Mouse (Mus musculus) MEL (cell line): ENCODE results near the gene Rtca. TPM values are rescaled to one million over a fixed set of nuclear protein-coding genes. Genes with fewer than 3 reads are reported as not detected.

ENCODE experiments used
- DNase-seq: peaks from one replicate; pipeline ENCODE4 v3.0.0; 2011; ENCODE audit warnings: low read depth, low spot score
- H3K27ac ChIP-seq: 2 replicates; pipeline ENCODE4 v1.5.1; 2012; ENCODE audit warnings: low read depth, mild to moderate bottlenecking, control low read depth, low read length, moderate library complexity; ENCODE audit not compliant: control insufficient read depth
- H3K27me3 ChIP-seq, 2 experiments: fragments of 150-350 bp in 1 of 2; sonication (generic) in 1 of 2; 2 replicates each; pipeline ENCODE4 v1.6.1; 2012; ENCODE audit warnings: low read length in 2 of 2, mild to moderate bottlenecking in 2 of 2, improper control_type of control experiment in 1 of 2, moderate library complexity in 1 of 2; ENCODE audit not compliant: insufficient read depth in 2 of 2, control insufficient read depth in 1 of 2
- H3K36me3 ChIP-seq, 2 experiments: 2 replicates each; pipeline ENCODE4 v1.6.1; 2012 to 2014; ENCODE audit warnings: low read length in 2 of 2, improper control_type of control experiment in 1 of 2, inconsistent platforms in 1 of 2, mild to moderate bottlenecking in 1 of 2; ENCODE audit not compliant: insufficient read depth in 2 of 2, control insufficient read depth in 1 of 2
- H3K4me1 ChIP-seq, 2 experiments: fragments of 150-350 bp in 1 of 2; sonication (generic) in 1 of 2; 2 replicates each; pipeline ENCODE4 v1.6.1; 2012; ENCODE audit warnings: low read length in 2 of 2, improper control_type of control experiment in 1 of 2, mild to moderate bottlenecking in 1 of 2; ENCODE audit not compliant: insufficient read depth in 2 of 2, control insufficient read depth in 1 of 2
- H3K4me3 ChIP-seq, 2 experiments: fragments of 150-350 bp in 1 of 2; sonication (generic) in 1 of 2; 2 replicates each; pipeline ENCODE4 v1.5.1; 2012; ENCODE audit warnings: low read depth in 2 of 2, low read length in 2 of 2, mild to moderate bottlenecking in 2 of 2, moderate library complexity in 2 of 2, control low read depth in 1 of 2, improper control_type of control experiment in 1 of 2; ENCODE audit not compliant: control insufficient read depth in 1 of 2, insufficient read depth in 1 of 2
- H3K79me2 ChIP-seq: 2 replicates; pipeline ENCODE4 v1.6.1; 2012; ENCODE audit warnings: mild to moderate bottlenecking, low read length, moderate library complexity; ENCODE audit not compliant: control insufficient read depth, poor library complexity, insufficient read depth
- H3K9ac ChIP-seq: 2 replicates; pipeline ENCODE4 v1.6.1; 2012; ENCODE audit warnings: low read depth, mild to moderate bottlenecking, control low read depth, low read length, moderate library complexity; ENCODE audit not compliant: control insufficient read depth, poor library complexity, severe bottlenecking
- H3K9me3 ChIP-seq: fragments of 150-350 bp; sonication (generic); replicated peaks from 2 replicates; pipeline ENCODE4 v1.6.1; 2012; ENCODE audit warnings: mild to moderate bottlenecking, low read length, improper control_type of control experiment, moderate library complexity; ENCODE audit not compliant: insufficient read depth
- BHLHE40 ChIP-seq: IDR thresholded peaks from 2 replicates; pipeline ENCODE4 v1.6.1; 2012; ENCODE audit warnings: low read depth, mild to moderate bottlenecking, inconsistent platforms, low read length, improper control_type of control experiment, borderline replicate concordance
- CTCF ChIP-seq, 3 experiments: IDR thresholded peaks in 2 of 3; conservative IDR thresholded peaks in 1 of 3; 2 replicates each; pipeline ENCODE4 v1.5.1; 2011 to 2012; ENCODE audit warnings: low read length in 3 of 3, low read depth in 2 of 3, mild to moderate bottlenecking in 2 of 3, improper control_type of control experiment in 1 of 3, inconsistent platforms in 1 of 3, mixed read lengths in 1 of 3, moderate library complexity in 1 of 3; ENCODE audit not compliant: control insufficient read depth in 1 of 3, insufficient read depth in 1 of 3, poor library complexity in 1 of 3, severe bottlenecking in 1 of 3
- E2F4 ChIP-seq: IDR thresholded peaks from 2 replicates; pipeline ENCODE4 v1.6.1; 2011; ENCODE audit warnings: low read depth, low read length, improper control_type of control experiment, borderline replicate concordance
- EP300 ChIP-seq, 2 experiments: IDR thresholded peaks; 2 replicates each; pipeline ENCODE4 v1.6.1; 2011; ENCODE audit warnings: improper control_type of control experiment in 2 of 2, low read length in 2 of 2, low read depth in 1 of 2, mild to moderate bottlenecking in 1 of 2
- GATA1 ChIP-seq: IDR thresholded peaks from 2 replicates; pipeline ENCODE4 v1.6.1; 2011; ENCODE audit warnings: low read depth, low read length, improper control_type of control experiment
- JUND ChIP-seq: IDR thresholded peaks from 2 replicates; pipeline ENCODE4 v1.6.1; 2011; ENCODE audit warnings: low read depth, mild to moderate bottlenecking, improper control_type of control experiment, low read length
- KAT2A ChIP-seq: conservative IDR thresholded peaks from 2 replicates; pipeline ENCODE4 v1.6.1; 2012; ENCODE audit warnings: low read depth, low read length, improper control_type of control experiment, inconsistent platforms
- MAFK ChIP-seq: IDR thresholded peaks from 2 replicates; pipeline ENCODE4 v1.6.1; 2011; ENCODE audit warnings: low read depth, mild to moderate bottlenecking, low read length, improper control_type of control experiment, borderline replicate concordance
- MEF2A ChIP-seq: IDR thresholded peaks from 2 replicates; pipeline ENCODE4 v1.6.1; 2014; ENCODE audit warnings: low read depth, mild to moderate bottlenecking, inconsistent platforms, low read length, improper control_type of control experiment; ENCODE audit not compliant: poor library complexity, insufficient replicate concordance, severe bottlenecking; ENCODE audit errors: extremely low read depth
- MXI1 ChIP-seq: IDR thresholded peaks from 2 replicates; pipeline ENCODE4 v1.6.1; 2011; ENCODE audit warnings: mild to moderate bottlenecking, low read depth, low read length, improper control_type of control experiment
- NELFE ChIP-seq: IDR thresholded peaks from 2 replicates; pipeline ENCODE4 v1.6.1; 2011; ENCODE audit warnings: low read depth, low read length, improper control_type of control experiment
- POLR2AphosphoS2 ChIP-seq: IDR thresholded peaks from 2 replicates; pipeline ENCODE4 v1.6.1; 2011; ENCODE audit warnings: low read length, improper control_type of control experiment
- RAD21 ChIP-seq: IDR thresholded peaks from 2 replicates; pipeline ENCODE4 v1.6.1; 2011; ENCODE audit warnings: mild to moderate bottlenecking, low read depth, low read length, improper control_type of control experiment
- TBP ChIP-seq: IDR thresholded peaks from 2 replicates; pipeline ENCODE4 v1.8.0; 2011; ENCODE audit warnings: low read depth, low read length, improper control_type of control experiment
- TCF12 ChIP-seq: IDR thresholded peaks from 2 replicates; pipeline ENCODE4 v1.6.1; 2014; ENCODE audit warnings: low read depth, mild to moderate bottlenecking, inconsistent platforms, low read length, improper control_type of control experiment, moderate library complexity
- UBTF ChIP-seq: IDR thresholded peaks from 2 replicates; pipeline ENCODE4 v1.6.1; 2012; ENCODE audit warnings: low read depth, mild to moderate bottlenecking, inconsistent platforms, low read length, improper control_type of control experiment, moderate library complexity, borderline replicate concordance; ENCODE audit not compliant: insufficient read depth
- USF1 ChIP-seq: IDR thresholded peaks from 2 replicates; pipeline ENCODE4 v1.6.1; 2014; ENCODE audit warnings: low read depth, mild to moderate bottlenecking, inconsistent platforms, low read length, improper control_type of control experiment, moderate library complexity
- ZC3H11A ChIP-seq: IDR thresholded peaks from 2 replicates; pipeline ENCODE4 v1.6.1; 2012; ENCODE audit warnings: low read depth, mild to moderate bottlenecking, inconsistent platforms, low read length, improper control_type of control experiment
- ZMIZ1 ChIP-seq: IDR thresholded peaks from 2 replicates; pipeline ENCODE4 v1.6.1; 2012; ENCODE audit warnings: low read depth, mild to moderate bottlenecking, inconsistent platforms, low read length, improper control_type of control experiment, moderate library complexity
- ZNF384 ChIP-seq: IDR thresholded peaks from 2 replicates; pipeline ENCODE4 v1.6.1; 2012; ENCODE audit warnings: low read depth, mild to moderate bottlenecking, inconsistent platforms, low read length, improper control_type of control experiment
- polyA plus RNA-seq, 2 experiments: library from polyadenylated mRNA; stranded (reverse) in 1 of 2; unstranded in 1 of 2; fragments of >175 nt in 1 of 2; fragments of >200 nt in 1 of 2; gene quantifications; 2 replicates each; pipeline versions ENCODE4 v1.2.1 to v1.2.4; 2012; ENCODE audit warnings: low replicate concordance in 2 of 2, low read depth in 1 of 2; ENCODE audit not compliant: insufficient read length in 2 of 2, insufficient read depth in 1 of 2, missing spikeins in 1 of 2
- total RNA-seq: library from RNA; depleted of rRNA; stranded (reverse); fragments of 300-350 nt; gene quantifications from 2 replicates; pipeline ENCODE4 v1.2.3, GENCODE M21; 2012; rRNA removed

The Rtca gene
- total and polyA plus RNA-seq, 3 experiments: 68.3 to 307 (median 68.6) TPM

DNA sequence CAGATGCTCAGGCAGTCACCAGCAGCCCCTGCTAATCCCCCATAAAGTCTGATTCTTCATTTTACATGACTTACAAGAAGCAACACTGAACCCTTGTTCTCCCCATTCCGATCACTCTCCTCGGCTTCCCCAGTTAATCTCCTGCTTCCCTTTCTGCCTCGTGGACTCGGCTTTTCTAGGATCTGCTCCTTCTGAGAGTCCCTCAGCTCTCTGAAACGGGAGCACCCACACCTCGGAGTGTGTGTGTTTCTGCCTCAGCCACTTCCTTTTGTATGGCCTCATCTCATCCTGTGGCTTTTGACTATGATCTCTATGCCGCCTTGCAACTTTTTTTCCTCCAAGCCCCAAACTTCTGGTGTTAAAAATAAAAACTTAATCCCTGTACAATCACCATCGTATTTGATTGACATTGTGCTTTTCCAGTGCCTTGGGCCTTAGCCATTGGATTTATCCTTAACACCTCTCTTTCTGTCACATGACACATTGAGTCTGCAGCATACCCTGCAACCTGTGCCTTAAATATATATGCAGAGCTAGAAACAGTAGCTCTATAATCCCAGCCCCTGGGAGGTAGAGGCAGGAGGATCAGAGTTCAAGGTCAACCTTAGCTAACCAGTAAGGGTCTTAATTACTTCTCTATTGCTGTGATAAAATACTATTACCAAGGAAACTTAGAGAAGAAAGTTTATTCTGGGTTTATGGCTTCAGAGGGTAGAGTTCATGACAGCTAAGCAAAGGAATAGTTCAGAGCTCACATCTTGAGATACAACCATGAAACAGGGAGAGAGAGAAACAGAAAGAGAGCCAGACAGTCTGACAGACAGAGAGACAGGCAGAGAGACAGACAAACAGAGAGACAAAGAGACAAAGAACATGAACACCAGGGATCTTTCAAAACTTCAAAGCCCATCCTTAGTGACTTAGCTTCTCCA lies 67.7 kb downstream of the Rtca start:
- peaks cover 5 to 12% of the 10 kb centered on the region in 2 experiments for H3K4me1 ChIP-seq
- H3K79me2 ChIP-seq: no peaks in the 10 kb centered on the region
- no peaks in the 10 kb centered on the region for H3K9me3 ChIP-seq
- no peak overlapping the region for H3K9ac ChIP-seq
- H3K4me3 ChIP-seq: no peak overlapping the region
- peaks cover 0 to 4% of the 10 kb centered on the region in 2 experiments; a peak in 2 of 4 replicates for H3K36me3 ChIP-seq
- H3K27me3 ChIP-seq: no peaks in the 10 kb centered on the region; a peak in 2 of 4 replicates
- no peak for TF ChIP-seq TCF12
- no peak for TF ChIP-seq E2F4
- TF ChIP-seq UBTF: no peak
- TF ChIP-seq ZC3H11A: no peak
- no peak for TF ChIP-seq RAD21
- TF ChIP-seq BHLHE40: no peak
- no peak for TF ChIP-seq USF1
- no peak for TF ChIP-seq GATA1
- TF ChIP-seq MXI1: no peak
- no peak for TF ChIP-seq TBP
- no peak for TF ChIP-seq MAFK
- TF ChIP-seq KAT2A: no peak
- no peak for TF ChIP-seq JUND
- TF ChIP-seq NELFE: no peak
- TF ChIP-seq CTCF (IDR thresholded peaks at IDR 0.05 in 2 of 3, conservative IDR thresholded peaks at IDR 0.05 in 1 of 3; ENCODE audit: control insufficient read depth in 1 of 3, insufficient read depth in 1 of 3, low read depth in 2 of 3, low read length in 3 of 3, poor library complexity in 1 of 3, severe bottlenecking in 1 of 3): no peak
- no peak for TF ChIP-seq EP300 (IDR thresholded peaks at IDR 0.05; ENCODE audit: low read depth in 1 of 2, low read length in 2 of 2)
- no peak for TF ChIP-seq ZNF384
- no peak for TF ChIP-seq POLR2AphosphoS2
- no peak for TF ChIP-seq MEF2A
- no peak for TF ChIP-seq ZMIZ1
- TF ChIP-seq, all 39 proteins: peak for 0
- no peak for DNase-seq
- no peak overlapping the region for H3K27ac ChIP-seq

Other genes starting within 250 kb of the Rtca start
- gene Cdc14a, start 84.2 kb downstream of the Rtca start, total RNA-seq: 2.6 and 2.7 TPM in 2 replicates
- gene Cdc14a, start 84.2 kb downstream of the Rtca start, polyA plus RNA-seq: 1 to 10 TPM in 1 of 2 experiments, not detected in 1; 5.9 TPM
- gene Dbt, start 4.9 kb upstream of the Rtca start, total RNA-seq: 12.7 and 15.3 TPM in 2 replicates
- gene Dbt, start 4.9 kb upstream of the Rtca start, polyA plus RNA-seq: 10 to 100 TPM in 1 of 2 experiments, not detected in 1; 13.2 TPM
- 0.39 and 0.65 TPM in 2 replicates for gene Lrrc39, start 54.8 kb upstream of the Rtca start, total RNA-seq
- under 1 TPM in 1 of 2 experiments, not detected in 1; 0.40 TPM for gene Lrrc39, start 54.8 kb upstream of the Rtca start, polyA plus RNA-seq
- 8.5 and 9.2 TPM in 2 replicates for gene Sass6, start 86.8 kb upstream of the Rtca start, total RNA-seq
- 10 to 100 TPM in 1 of 2 experiments, not detected in 1; 15.4 TPM for gene Sass6, start 86.8 kb upstream of the Rtca start, polyA plus RNA-seq
- gene Trmt13, start 106.4 kb upstream of the Rtca start, total RNA-seq: 10.2 and 15.5 TPM in 2 replicates
- 10 to 100 TPM in 1 of 2 experiments, not detected in 1; 12.0 TPM for gene Trmt13, start 106.4 kb upstream of the Rtca start, polyA plus RNA-seq
- 36.8 and 39.2 TPM in 2 replicates for gene Mfsd14a, start 154.5 kb upstream of the Rtca start, total RNA-seq
- 100 to 1,000 TPM in 1 of 2 experiments, 10 to 100 TPM in 1; 45.9 to 111 TPM for gene Mfsd14a, start 154.5 kb upstream of the Rtca start, polyA plus RNA-seq
- gene Gm43191, start 173.1 kb upstream of the Rtca start, total RNA-seq: 0.39 and 1.0 TPM in 2 replicates
- not detected for gene Gm43191, start 173.1 kb upstream of the Rtca start, polyA plus RNA-seq
- 16.7 and 20.3 TPM in 2 replicates for gene Slc35a3, start 204.6 kb upstream of the Rtca start, total RNA-seq
- gene Slc35a3, start 204.6 kb upstream of the Rtca start, polyA plus RNA-seq: 10 to 100 TPM in 1 of 2 experiments, not detected in 1; 19.2 TPM